Mouse (Mus musculus) lung, adult 2 months (tissue): Measurements from ENCODE around the gene Sncg. TPM values are rescaled to one million over a fixed set of nuclear protein-coding genes. Genes with fewer than 3 reads are reported as not detected.

ENCODE experiments used
- DNase-seq: peaks from one replicate; pipeline ENCODE4 v3.0.0; 2022
- H3K4me1 ChIP-seq: fragments of 200-500 bp; 2 replicates; pipeline ENCODE4 v1.6.1; 2011; ENCODE audit warnings: low read length; ENCODE audit not compliant: control insufficient read depth, insufficient read depth
- H3K4me3 ChIP-seq: fragments of 200-500 bp; replicated peaks from 2 replicates; pipeline ENCODE3; 2011; ENCODE audit warnings: low read depth, mild to moderate bottlenecking, control low read depth, low read length; ENCODE audit errors: extremely low read depth
- CTCF ChIP-seq: fragments of 200-500 bp; IDR thresholded peaks from 2 replicates; pipeline ENCODE4 v1.5.1; 2011; ENCODE audit warnings: mild to moderate bottlenecking, low read length, control low read depth; ENCODE audit not compliant: insufficient read depth
- POLR2A ChIP-seq: fragments of 200-500 bp; IDR thresholded peaks from 2 replicates; pipeline ENCODE4 v1.6.1; 2011; ENCODE audit warnings: low read depth, mild to moderate bottlenecking, control low read depth, low read length, borderline replicate concordance; ENCODE audit errors: extremely low read depth
- WGBS: fragments of 180-500 bp; shearing (Covaris S2); methylation state at CpG from one replicate; pipeline ENCODE4 v1.1.7; 2018; 5-methylcytosine and 5-hydroxymethylcytosine counted together
- polyA plus RNA-seq: library from polyadenylated mRNA; depleted of rRNA; stranded (reverse); fragments of >200 nt; gene quantifications from 2 replicates; pipeline ENCODE4 v1.2.3, GENCODE M21; 2012

Sncg gene
- polyA plus RNA-seq, 1 experiment: 10.2 TPM

DNA sequence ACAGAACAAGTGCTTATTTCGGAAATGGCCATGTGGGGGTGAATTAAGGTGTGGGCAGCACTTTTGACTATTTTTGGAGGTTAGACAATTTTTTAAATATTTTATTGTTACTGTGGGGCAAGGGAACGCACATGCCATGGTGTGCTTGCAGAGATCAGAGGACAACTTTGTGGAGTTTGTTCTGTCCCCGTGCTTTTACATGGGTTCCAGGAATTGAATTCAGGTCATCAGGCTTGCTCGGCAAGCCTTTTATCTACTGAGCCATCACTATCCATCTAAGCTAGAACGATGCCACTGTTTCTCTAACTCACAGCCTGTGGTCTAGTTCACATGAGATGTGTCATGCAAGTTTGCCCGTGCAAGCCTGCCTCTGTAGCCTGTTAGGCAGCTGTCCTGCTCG lies 26.3 kb downstream of the Sncg start:
- WGBS: 67% methylated on average over 7 of the region's 7 CpGs
- TF ChIP-seq POLR2A (no peak), CTCF (no peak)
- DNase-seq: no peak
- peaks cover 6% of the 10 kb centered on the region for H3K4me1 ChIP-seq
- H3K4me3 ChIP-seq: no peak overlapping the region

DNA sequence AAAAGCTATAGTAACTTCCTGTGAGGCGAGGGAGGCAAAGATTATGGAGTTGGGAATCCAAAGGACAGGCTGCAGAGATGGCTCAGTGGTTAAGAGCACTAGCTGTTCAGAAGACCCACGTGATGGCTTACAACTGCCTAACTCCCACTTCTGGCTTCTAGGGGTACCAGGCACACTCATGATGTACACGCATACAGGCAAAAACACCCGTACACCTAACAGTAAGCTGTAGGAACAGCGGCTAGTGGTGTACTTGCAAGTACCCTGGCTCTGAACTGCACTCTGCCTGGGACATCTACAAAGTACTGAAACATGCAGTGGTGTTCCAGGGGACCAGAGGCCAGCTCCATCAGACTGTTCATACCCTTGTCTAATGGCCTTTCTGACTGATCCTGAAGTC lies 27.5 kb downstream of the Sncg start:
- peaks cover 6% of the 10 kb centered on the region for H3K4me1 ChIP-seq
- no peak for DNase-seq
- WGBS: 93% methylated on average over 5 of the region's 5 CpGs
- H3K4me3 ChIP-seq: no peak overlapping the region
- TF ChIP-seq POLR2A (no peak), CTCF (no peak)

DNA sequence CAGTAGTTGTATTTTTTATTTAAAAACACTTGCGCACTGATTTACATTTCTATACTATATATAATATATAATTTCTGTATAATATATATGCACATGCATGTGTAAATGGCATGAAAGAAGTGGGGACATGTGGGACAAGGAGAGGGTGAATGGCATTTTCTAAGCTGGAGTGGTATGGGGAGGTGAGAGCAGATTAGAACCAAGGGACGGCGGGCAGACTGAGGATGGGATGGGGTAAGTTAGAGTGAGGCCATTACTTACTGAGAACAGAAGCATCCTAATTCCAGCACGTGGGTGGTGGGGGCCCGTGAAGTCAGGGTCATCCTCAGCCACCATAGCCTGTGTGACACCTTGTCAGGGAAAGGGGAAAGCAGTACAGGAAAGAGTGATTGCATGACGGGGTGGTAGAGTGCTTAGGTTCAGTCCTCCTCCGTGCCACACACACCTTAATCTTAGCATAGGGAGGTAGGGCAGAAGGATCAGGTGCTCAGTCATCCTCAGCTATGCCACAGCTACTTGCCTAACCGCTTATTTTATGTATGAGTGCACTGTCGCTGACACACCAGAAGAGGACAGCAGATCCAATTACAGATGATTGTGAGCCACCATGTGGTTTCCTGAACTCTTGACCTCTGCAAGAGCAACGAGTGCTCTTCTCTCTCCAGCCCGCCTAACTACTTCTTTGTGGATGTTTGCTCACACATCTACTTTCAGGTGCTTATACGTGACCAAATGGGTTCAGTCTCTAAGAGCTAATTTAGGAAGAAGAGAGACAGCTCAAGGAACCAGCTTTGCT lies 28.6 kb downstream of the Sncg start:
- peaks cover 6% of the 10 kb centered on the region for H3K4me1 ChIP-seq
- WGBS: 56% methylated on average over 12 of the region's 12 CpGs
- no peak for DNase-seq
- TF ChIP-seq CTCF (0 out of 2 replicates have a peak, but pooled peaks have one; percentile 31), POLR2A (no peak)
- no peak overlapping the region for H3K4me3 ChIP-seq

DNA sequence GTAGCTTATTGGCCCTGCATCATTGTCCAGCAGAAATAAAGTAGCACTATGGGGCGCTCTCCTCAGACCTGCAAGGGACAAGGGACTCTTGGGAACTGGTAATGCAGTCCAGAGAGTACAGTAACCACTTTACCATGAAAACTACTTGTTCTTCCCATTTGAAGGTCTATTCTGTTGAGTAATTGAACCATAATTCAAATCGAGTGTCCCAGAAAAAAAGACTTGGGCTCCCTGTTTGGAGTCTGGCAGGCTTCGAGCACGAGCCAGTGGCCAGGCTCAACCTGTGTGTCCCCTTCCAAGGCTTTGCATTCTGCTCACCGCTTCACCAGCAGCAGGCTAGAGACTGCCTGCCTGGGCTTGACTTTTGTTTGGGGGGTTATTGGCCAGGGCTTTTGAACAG lies 30.2 kb downstream of the Sncg start:
- Histone ChIP-seq H3K4me3 (no peak overlapping the region), H3K4me1 (peaks cover 2% of the 10 kb centered on the region; the same call in 1 of the 2 replicates)
- no peak for TF ChIP-seq POLR2A
- no peak for TF ChIP-seq CTCF
- 88% methylated on average over 5 of the region's 5 CpGs for WGBS
- no peak for DNase-seq

DNA sequence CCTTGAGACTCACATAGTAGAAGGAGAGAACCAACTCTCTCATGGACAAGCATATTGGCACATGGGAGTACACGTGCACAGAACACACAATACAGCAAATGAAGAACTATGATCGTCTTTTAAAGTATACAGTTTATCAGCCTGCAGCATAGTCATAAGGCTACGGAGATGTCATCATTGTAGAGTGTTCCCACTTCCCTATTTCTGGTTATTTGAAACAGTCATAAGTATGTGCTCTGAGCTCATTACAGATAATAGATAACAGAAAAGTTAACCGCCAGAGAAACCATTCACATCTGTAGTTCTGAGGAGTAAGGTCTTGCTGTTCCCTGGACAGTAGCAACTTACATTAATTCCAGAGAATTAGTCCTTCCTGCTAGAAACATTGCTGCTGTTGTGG lies 31.5 kb downstream of the Sncg start:
- no peak for DNase-seq
- 83% methylated on average over 4 of the region's 4 CpGs for WGBS
- Histone ChIP-seq H3K4me1 (no peaks in the 10 kb centered on the region), H3K4me3 (no peak overlapping the region)
- TF ChIP-seq POLR2A (no peak), CTCF (no peak)

DNA sequence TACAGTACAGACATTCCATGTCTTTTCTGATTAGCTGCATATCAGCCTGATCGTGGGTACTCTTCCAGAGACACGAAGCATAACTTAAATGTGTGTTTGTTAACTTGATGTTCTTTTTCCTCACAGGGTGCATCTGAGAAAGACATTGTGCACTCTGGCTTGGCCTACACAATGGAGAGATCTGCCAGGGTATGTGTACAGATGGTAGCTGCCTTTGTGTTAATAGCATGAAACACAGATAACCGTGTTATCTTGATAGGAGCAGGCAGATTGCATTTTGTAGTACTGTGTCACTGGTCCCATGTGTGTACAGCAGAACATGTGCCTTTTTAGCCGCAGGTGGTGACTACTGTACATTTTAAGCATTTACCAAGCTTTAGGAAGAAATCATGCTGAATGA lies 32.6 kb downstream of the Sncg start:
- WGBS: 91% methylated on average over 4 of the region's 4 CpGs
- Histone ChIP-seq H3K4me3 (no peak overlapping the region), H3K4me1 (no peaks in the 10 kb centered on the region)
- TF ChIP-seq CTCF (no peak), POLR2A (no peak)
- no peak for DNase-seq

DNA sequence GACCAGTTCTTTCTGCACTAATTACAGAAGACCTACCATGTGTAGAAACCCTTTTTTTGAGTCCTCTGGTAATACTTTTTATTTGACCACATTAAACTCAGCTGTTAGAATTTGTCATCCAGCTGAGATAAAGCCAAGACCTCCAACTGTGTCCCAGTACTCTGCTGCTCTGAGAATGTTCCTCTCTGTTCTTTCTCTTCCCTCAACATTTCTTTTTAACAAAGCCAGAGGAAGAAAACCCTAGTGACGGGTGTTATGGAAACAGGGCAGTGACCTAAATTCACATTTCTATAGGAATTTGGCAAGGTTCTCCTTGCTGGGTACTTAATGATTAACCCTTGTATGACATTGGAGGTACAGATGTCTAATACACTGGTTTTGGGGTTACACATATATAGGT lies 35.1 kb downstream of the Sncg start:
- 63% methylated on average over 1 of the region's 1 CpGs for WGBS
- H3K4me3 ChIP-seq: no peak overlapping the region
- no peak for TF ChIP-seq CTCF
- TF ChIP-seq POLR2A: no peak
- no peaks in the 10 kb centered on the region for H3K4me1 ChIP-seq
- no peak for DNase-seq

DNA sequence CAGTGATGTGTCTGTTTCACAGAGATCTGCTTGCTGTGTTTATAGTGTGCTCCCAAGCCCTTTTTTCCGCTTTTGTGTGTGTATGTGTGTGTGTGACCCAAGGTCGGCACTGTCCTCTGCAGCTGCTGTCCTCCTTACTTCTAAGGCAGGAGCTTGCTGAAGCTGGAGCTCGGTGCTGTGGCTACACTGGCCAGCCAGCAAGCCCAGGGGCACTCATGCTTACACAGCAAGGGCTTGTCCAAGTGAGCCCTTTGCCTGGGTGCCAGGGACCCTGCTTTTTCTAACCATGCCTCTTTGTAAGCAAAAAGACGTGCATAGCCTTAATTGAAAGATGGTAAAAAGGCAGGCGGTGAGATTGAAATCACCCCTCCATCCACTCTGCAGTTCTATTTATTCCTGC lies 42.1 kb downstream of the Sncg start:
- 90% methylated on average over 5 of the region's 5 CpGs for WGBS
- DNase-seq: no peak
- Histone ChIP-seq H3K4me3 (no peak overlapping the region), H3K4me1 (no peaks in the 10 kb centered on the region)
- TF ChIP-seq POLR2A (no peak), CTCF (no peak)

DNA sequence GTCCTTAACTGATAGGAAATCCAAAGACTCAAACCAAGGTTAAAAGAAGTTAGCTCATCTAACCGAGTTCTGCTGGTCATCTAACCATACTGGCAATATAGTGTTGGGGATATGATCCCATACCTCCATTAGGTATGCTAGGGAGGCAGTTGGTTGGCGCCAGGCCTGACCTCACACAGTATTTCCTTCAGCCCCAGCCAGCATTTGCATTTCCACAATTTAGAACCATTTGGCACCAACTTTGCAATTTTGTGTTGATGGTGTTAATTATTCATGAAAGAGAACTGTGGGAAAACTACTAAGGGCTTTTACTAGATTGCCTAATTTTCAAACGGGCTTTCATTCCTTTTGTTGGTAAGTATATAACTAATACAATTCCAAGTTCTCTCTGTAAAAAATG lies 42.7 kb downstream of the Sncg start:
- 86% methylated on average over 3 of the region's 3 CpGs for WGBS
- TF ChIP-seq CTCF (no peak), POLR2A (no peak)
- Histone ChIP-seq H3K4me1 (no peaks in the 10 kb centered on the region), H3K4me3 (no peak overlapping the region)
- DNase-seq: no peak

DNA sequence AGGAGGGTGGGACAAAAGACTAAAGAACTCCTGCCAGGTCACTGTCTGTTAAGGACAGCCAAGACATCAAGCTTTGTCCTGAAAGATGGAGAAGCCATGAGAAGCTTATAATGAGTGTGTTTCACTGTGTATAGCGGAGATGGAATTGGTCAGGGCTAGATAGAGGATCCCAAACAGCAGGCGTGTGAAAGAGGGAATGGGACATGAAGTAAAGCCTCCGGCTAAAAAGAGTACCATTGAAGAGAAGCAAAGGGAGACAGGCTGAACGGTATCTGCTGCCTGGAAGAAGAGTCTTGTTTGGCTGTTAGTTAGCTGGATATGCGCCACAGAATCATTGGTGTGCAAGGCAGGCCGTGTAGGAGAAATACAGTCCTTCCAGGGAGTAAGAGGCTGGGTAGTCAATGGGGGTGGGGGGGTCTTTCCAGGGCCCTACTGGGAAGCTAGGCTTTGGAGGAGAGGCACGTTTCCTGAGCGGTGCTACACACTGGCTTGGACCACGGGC lies 43.9 kb downstream of the Sncg start:
- Histone ChIP-seq H3K4me3 (no peak overlapping the region), H3K4me1 (no peaks in the 10 kb centered on the region)
- WGBS: 93% methylated on average over 9 of the region's 9 CpGs
- DNase-seq: no peak
- TF ChIP-seq CTCF (no peak), POLR2A (no peak)
